Mouse (Mus musculus): ENCODE measurements at regions not wholly inside any gene's neighbourhood (a gene's known extent, or its start where the extent isn't known, plus 50 kb on each side); places are given as distances from the start of the nearest gene placed in this dataset.

GRCm38 (mm10) chr14:100792094-100792493, 408.0 kb downstream of the Prr30 start:
- DNase-seq = no peak

GRCm38 (mm10) chr14:100781882-100782281, 418.2 kb downstream of the Prr30 start:
- no peak for DNase-seq

DNA sequence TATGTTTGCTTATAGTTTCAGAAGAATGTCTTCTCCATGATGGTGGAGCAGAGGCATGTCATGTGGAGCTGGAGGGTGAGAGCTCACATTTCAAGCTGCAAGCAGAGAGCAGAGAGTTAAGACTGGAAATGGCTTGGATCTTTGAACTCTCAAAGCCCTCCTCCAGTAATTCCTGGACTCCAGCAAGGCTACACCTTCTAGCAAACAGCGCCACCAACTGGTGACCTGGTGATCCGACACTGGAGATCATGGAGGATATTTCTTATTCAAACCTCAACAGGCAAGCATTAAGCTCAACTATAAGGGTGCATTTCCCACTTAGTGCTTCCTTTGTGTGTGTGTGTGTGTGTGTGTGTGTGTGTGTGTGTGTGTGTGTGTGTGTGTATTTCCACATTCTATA, 446.2 kb downstream of the Prr30 start:
- DNase-seq = no peak

GRCm38 (mm10) chr14:100752746-100753145, 447.4 kb downstream of the Prr30 start:
- no peak for DNase-seq

DNA sequence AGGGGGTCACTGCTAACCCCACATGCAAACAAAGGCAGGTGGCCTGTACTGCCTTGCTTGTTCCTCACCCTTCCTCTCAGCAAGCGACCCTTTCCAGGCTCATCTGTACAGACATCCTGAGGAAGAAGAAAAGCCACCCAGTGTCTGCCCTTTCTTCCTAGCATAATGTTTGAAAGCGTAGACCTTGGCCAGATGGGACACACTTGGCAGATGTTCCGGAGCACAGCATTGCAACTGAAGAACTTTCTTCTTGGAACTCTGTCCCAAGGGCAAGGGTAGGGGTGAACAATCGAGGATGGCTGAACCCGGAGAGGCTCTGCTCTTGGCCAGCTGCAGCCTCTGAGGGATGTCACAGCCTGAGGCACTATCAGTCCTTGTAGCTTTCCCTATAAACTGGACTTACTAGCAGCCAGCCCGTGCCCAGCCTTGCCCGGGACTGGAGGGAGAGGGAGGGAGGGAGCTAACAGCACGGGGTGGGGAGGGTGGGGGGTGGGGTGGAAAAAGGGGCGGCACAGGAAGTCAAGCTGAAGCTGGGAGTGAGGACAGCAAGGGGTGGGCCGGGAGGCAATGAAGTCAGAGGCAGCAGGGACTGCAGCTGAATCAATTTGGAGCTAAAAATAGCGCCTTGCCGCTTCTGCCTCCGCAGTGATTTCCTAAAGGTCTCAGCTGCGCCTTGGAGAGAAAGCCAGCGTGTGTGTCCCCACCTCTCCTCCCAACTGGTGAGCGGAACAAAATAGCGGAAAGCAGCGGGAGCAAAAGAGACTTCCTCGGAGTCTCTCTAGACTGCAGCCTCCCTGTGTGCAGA, 450.2 kb downstream of the Prr30 start:
- peak; percentile 19 for DNase-seq

DNA sequence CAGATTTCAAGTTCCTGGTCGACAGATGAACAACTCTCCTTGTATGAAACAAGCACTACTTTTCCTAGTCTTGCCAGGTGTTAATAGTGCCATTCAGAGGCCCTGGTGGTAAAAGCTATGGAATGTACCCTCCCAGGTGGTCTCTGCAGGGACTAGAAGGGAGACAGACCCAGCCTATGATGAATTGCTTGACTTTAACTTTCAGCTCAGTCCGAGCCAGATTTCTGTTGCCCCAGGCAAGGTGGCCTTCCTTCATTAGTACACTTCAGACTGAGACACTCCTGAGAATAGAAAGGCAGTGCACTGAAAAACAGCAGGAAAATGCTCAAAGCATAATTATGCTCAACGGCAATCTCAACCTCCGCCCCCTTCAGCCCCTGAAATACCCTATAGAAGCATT, 450.8 kb upstream of the Klf12 start:
- no peak for DNase-seq

- DNase-seq = no peak
Observed at GRCm38 (mm10) chr14:100728433-100728832, 444.0 kb upstream of the Klf12 start.

DNA sequence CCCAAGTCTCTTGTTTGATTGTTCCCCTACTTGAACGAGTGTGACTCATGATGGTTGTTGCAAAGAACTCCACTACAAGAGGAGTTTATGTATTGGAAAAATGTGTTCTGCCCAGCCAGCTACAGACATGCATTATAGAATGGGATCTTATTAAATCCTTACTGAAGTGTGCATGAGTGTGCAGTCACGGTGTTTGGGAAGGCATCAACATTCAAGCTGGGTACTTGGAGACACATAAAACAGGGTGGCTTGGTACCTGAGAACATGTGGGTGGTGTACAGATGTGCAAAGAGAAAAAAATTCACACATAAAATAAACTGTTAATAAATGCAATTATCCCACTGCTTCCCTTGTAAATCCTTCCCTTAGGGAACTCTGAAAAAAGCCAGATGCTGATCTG, 443.2 kb upstream of the Klf12 start:
- DNase-seq = no peak

- no peak for DNase-seq
Observed at GRCm38 (mm10) chr14:100724962-100725361, 440.5 kb upstream of the Klf12 start.

GRCm38 (mm10) chr14:100720667-100721066, 436.2 kb upstream of the Klf12 start:
- no peak for DNase-seq

GRCm38 (mm10) chr14:100714952-100715351, 430.5 kb upstream of the Klf12 start:
- no peak for DNase-seq

DNA sequence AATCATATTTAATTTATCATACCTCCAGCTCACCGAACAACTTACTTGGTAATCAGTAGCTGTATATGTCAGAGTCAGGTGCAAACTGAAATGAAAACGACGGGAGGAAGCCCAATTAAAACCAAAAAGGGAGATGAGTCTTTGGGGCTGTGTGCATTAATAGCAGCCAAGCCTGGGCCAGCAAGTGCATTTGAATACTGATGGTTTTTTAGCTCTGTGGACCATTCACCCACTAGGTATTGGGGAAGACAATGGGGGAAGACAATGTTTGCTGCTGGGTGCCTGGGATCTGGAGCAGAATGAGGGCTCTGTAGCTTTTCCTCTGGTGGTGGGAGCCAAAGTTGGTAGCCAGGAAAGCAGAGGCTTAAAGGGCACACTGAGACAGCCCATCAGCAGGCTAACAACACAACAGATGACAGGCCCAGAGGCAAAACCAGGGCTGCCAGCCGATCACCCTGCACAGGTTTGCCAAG, 429.6 kb upstream of the Klf12 start:
- DNase-seq = no peak

GRCm38 (mm10) chr14:100713592-100713991, 429.1 kb upstream of the Klf12 start:
- no peak for DNase-seq

DNA sequence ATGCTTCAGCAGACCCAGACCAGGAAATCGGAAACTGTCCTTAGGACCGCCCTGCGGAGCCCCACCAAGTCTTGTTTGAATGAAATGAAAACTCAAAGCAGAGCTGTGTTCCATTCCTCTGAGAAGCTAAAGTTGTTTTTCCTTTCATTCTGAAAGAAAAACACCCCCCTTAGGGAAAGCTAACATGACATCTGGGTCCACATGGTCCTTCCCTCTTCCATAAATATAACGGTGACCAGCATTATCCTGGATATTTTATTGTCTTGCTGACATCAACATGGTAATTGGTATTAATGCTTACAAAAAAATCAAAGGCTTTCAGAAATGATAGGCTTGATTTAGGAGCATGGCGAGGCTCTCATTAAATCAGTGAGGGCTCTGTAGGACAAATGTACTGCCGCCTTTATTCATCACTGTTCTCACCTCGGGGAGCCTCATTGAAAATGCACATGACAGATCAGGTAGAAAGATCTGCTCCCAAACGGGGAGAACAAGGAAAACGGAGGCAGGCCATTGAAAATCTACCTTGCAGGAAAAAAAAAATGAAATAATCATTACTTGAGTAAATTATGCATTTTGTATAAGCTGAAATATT, 381.0 kb upstream of the Klf12 start:
- DNase-seq = no peak

- DNase-seq = no peak
Observed at GRCm38 (mm10) chr14:100664180-100664579, 379.7 kb upstream of the Klf12 start.

DNA sequence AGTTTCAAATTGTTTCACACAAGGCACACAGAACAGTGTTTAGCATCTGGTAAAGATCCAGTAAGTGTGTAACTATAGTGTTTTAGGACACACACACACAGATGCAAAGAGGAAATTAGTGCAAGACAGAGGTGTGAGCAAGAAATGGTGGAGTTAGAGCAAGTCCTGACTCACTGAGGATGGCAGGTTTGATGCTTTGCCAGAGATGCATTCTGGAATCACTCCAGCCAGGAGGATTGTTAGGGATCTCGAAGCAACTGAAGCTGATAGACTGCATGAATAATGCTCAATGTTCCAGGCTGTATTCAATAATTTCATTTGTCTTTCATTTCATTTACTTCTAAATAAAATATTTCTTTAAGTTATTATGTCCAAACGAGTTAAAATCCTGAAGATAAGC, 357.6 kb upstream of the Klf12 start:
- DNase-seq = no peak

DNA sequence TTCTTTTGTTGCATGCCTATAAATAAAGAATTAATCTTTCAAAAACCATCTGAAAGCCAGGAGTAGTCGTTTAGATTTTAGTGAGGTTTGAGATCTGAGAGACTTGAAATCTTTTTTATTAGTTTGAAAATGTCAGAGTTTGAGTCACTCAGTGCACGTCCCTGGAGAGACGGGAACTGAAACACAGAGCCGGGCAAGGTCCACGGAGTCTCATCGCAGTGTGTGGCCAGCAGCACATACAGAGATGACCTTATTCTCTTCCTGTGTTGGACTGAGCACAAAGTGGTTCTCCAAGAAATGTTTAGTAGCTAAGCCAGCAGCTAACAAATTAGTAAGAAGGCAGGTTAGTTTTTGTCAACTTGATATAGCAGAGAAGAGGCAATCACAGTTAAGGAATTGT, 350.0 kb upstream of the Klf12 start:
- no peak for DNase-seq

DNA sequence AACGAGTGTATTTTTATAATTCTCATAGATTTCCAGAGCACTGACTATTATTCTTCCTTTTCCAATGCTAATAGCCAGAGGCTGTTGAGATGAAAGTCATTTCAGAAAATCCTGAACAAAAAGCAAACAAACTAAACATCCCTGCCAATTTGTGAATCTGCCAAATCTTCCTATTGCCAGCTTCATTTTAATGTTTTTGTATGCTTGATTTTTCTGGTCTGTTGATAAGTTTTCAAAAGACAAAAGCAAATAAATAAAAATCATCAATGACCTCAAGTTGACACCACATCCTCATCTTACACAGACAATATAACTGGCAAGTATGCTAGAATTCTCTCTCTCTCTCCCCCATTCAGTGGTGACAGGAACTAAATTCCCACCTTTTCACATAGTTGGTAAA, 347.2 kb upstream of the Klf12 start:
- DNase-seq = no peak

- no peak for DNase-seq
Observed at GRCm38 (mm10) chr14:100630197-100630596, 345.7 kb upstream of the Klf12 start.

- no peak for DNase-seq
Observed at GRCm38 (mm10) chr14:100627523-100627922, 343.0 kb upstream of the Klf12 start.

DNA sequence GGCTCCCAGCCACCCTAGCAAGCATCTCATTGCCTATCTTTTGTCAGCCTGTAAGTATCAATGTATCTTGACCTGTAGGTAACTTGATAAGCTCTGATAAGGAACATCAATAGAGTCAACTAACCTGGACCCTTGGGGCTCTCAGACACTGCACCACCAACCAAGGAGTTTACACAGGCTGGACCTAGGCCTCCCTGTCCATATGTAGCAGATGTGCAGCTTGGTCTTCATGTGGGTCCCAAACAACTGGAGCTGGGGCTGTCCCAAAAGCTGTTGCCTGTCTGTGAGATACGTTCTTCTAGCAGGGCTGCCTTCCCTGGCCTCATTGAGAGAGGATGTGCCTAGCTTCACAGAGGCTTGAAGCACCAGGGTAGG, 335.2 kb upstream of the Klf12 start:
- DNase-seq = no peak

DNA sequence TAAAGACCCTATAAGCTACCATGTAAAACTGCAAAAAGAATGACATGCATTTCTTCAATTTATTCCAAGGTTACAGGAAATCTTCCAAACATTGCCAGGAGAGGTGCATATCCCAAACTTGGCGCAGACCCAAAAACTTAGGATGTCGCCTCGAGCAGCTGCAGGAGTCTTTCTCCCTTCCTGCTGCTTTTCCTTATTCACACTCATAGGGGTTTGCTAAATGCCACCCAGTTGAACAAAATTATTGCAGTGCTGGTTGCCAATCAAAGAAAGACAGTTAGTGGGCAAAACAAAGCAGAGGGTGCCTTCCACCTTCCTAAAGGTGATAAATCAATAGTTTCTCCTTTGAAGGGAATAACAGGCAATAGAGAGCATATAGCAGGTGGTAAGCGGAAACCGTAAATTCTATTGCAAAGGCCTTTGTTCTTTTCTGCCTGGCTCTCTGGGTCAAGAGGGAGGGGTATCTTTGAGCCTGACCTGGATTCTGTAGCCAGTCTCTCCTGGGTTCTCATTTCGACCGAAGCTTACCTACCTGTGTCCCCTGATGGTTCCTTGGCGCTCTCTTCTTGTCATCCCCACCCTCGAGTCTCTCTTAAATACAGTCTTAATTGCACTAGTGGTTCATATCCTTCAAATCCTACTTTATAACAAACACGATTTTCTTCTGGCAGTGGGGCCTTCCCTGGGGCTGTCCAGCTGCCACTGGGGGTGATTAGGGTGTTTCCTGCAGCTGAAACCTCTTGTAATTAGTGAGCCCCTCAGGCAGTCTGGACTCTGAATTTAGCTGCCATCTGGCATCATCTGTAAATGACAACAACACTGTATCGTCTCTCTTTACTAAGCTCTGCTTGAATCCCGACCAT, 334.5 kb upstream of the Klf12 start:
- DNase-seq = no peak

DNA sequence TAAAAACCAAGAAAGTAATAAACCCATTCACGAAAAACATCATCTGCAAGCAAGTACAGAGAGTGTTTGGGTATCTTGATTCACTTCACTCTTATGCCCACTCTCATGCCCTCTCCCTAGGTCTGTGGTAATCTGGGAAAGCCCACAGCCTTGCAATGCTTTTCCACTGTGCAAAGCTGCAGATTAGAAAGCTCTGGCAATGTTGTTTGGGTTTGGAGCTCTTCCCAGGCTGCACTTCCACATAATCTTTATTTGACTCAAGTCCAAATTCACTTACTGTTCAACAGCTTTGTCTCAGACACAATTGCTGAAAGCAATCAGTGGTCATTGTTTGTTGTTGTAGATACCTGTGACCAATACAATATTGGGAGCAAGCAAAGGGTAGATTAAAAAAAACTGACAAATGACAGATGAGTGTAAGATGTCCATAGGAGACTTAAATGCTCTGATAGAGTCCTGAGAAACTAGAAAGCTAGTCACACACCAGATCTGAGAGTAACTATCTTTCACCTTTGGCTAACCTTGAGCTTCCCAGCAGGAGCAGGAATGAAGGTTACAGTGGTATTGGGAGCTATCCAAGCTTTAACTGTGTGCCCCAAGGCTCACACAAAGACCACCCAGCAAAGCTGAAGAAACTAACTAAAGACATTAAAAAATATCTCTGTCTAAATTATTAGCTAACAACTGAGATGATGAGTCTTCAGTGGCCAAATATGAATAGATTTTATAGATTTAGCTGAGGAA, 325.7 kb upstream of the Klf12 start:
- DNase-seq = no peak
